Mouse (Mus musculus) testis, adult 2 months (tissue): ENCODE measurements around the gene Ghrhr.

Source experiments
- CTCF ChIP-seq: fragments of 200-500 bp; IDR thresholded peaks from 2 replicates; pipeline ENCODE4 v1.5.1; 2012; ENCODE audit warnings: low read depth, mild to moderate bottlenecking, inconsistent platforms, low read length, moderate library complexity; ENCODE audit not compliant: control insufficient read depth, insufficient read depth, insufficient replicate concordance
- POLR2A ChIP-seq: fragments of 200-500 bp; IDR thresholded peaks from 2 replicates; pipeline ENCODE4 v1.6.1; 2012; ENCODE audit warnings: low read depth, mild to moderate bottlenecking, inconsistent platforms, low read length, moderate library complexity; ENCODE audit not compliant: control insufficient read depth

- no peak for TF ChIP-seq CTCF
- TF ChIP-seq POLR2A = no peak
Measured at GRCm38 (mm10) chr6:55332100-55332772, 43.9 kb upstream of the Ghrhr start.
